Mouse (Mus musculus) neural tube, embryonic 14.5 days (tissue): Measurements from ENCODE around the gene Itpr3. TPM values are rescaled to one million over a fixed set of nuclear protein-coding genes. Genes with fewer than 3 reads are reported as not detected.
A peak's percentile ranks its signal among the peaks of the same experiment; 100 is the strongest.

Experiments
- ATAC-seq: fragments of 200-750 bp; cut with Nextera tagmentation; 2 replicates; pipeline ENCODE4 v1.8.0; 2017; ENCODE audit warnings: low read depth, mild to moderate bottlenecking, moderate TSS enrichment, moderate library complexity
- H3K27ac ChIP-seq: fragments of 300-500 bp; sonication (generic); 2 replicates; pipeline ENCODE4 v1.5.1; 2014; ENCODE audit warnings: low read depth, mild to moderate bottlenecking, control low read depth, low read length, moderate library complexity, mixed read lengths
- H3K27me3 ChIP-seq: fragments of 300-500 bp; sonication (generic); 2 replicates; pipeline ENCODE4 v1.6.1; 2014; ENCODE audit warnings: low read length; ENCODE audit not compliant: control insufficient read depth, insufficient read depth
- H3K36me3 ChIP-seq: fragments of 300-500 bp; sonication (generic); 2 replicates; pipeline ENCODE4 v1.6.1; 2014; ENCODE audit warnings: low read length, mixed read lengths; ENCODE audit not compliant: control insufficient read depth, insufficient read depth
- H3K4me1 ChIP-seq: fragments of 300-500 bp; sonication (generic); 2 replicates; pipeline ENCODE4 v1.6.1; 2014; ENCODE audit warnings: low read length; ENCODE audit not compliant: control insufficient read depth, insufficient read depth
- H3K4me2 ChIP-seq: fragments of 300-500 bp; sonication (generic); 2 replicates; pipeline ENCODE4 v1.6.1; 2014; ENCODE audit warnings: mild to moderate bottlenecking, low read depth, low read length, control low read depth
- H3K4me3 ChIP-seq: fragments of 300-500 bp; sonication (generic); 2 replicates; pipeline ENCODE4 v1.5.1; 2014; ENCODE audit warnings: low read depth, low read length, control low read depth, mixed read lengths
- H3K9ac ChIP-seq: fragments of 300-500 bp; sonication (generic); replicated peaks from 2 replicates; pipeline ENCODE4 v1.6.1; 2014; ENCODE audit warnings: low read depth, mild to moderate bottlenecking, control low read depth, low read length, mixed read lengths
- H3K9me3 ChIP-seq: fragments of 300-500 bp; sonication (generic); 2 replicates; pipeline ENCODE4 v1.6.1; 2016; ENCODE audit warnings: low read length; ENCODE audit not compliant: control insufficient read depth
- WGBS: fragments of 180-500 bp; shearing (Covaris S2); extraction: QIAGEN DNeasy Blood & Tissue Kit; methylation state at CpG from one replicate; pipeline ENCODE4 v1.1.7; 2014; 5-methylcytosine and 5-hydroxymethylcytosine counted together
- polyA plus RNA-seq: library from polyadenylated mRNA; unstranded; fragments of >200 nt; fragmentation: Nextera tagmentation; extraction: Ambion mirVana; gene quantifications from 2 replicates; pipeline ENCODE4 v1.2.1, GENCODE M21; 2014

Itpr3 gene
- polyA plus RNA-seq, 1 experiment from 2014 or later = 0.50 TPM

DNA sequence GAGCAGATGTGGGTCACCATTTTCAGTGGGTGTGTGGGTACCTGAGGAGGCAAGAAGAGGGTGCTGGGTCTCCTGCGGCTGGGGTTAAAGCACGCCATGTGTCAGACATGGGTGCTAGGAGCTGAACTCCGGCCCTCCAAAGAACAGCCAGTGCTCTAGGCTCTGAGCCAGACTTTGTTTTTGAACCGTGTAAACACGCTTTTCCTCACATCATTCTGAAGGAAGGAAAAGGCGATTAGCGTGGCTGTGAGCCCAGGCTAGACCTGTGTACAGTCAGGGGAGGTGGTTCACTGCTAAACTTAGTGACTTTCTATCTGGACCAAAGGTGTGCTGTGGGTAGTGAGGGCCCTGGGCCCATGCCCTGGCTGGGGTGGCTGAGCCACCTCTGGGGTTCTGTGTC, 53.0 kb downstream of the Itpr3 start:
- ATAC-seq = no peak
- H3K4me3 ChIP-seq = no peak overlapping the region
- H3K27me3 ChIP-seq = no peaks in the 10 kb centered on the region
- H3K4me2 ChIP-seq = no peak overlapping the region
- H3K9me3 ChIP-seq = no peaks in the 10 kb centered on the region
- no peak overlapping the region for H3K27ac ChIP-seq
- WGBS = 96% methylated on average over 7 of the region's 7 CpGs
- no peak overlapping the region for H3K9ac ChIP-seq
- no peaks in the 10 kb centered on the region for H3K36me3 ChIP-seq
- H3K4me1 ChIP-seq = no peaks in the 10 kb centered on the region

DNA sequence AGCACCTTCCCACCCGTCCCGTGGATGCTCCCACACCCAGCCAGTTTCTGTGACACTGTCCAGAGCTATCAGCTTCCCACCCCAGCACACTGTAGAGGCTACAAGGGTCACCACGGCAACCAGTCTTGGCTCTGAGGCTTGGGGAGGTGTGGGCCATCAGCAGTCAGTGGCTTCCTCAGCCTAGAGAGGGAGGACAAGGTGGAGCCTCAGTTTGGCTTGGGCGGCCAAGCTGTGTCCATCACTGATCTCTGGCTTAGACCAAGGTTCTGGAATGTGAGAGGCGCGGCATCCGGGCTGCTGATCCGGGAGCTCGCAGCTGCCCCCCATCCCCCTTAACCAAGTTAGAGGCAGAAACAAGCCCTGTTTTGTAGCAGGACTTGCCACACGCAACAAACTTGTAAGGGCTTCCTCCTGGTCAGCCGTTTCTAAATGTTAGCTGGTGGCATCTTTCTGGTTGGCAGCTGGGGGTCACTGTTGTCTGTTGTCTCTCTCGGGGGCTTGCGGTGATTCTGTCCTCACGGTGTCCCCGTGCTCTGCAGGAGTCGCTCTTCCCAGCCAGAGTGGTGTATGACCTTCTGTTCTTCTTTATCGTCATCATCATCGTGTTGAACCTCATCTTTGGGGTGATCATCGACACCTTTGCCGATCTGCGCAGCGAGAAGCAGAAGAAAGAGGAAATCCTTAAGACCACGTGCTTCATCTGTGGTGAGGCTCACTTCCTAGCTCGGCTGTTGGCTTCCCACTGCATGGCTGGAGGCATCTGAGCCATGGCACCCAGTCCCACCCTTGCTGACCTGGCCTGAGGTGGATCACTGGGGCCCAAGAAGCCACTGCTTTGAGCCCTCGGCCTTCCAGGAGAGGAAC, 61.8 kb downstream of the Itpr3 start:
- 90% methylated on average over 25 of the region's 25 CpGs for WGBS
- Histone ChIP-seq H3K4me3 (no peak overlapping the region), H3K36me3 (peaks cover 7% of the 10 kb centered on the region; the same call in 1 of the 2 replicates), H3K4me1 (peaks cover 14% of the 10 kb centered on the region; the same call in 1 of the 2 replicates), H3K27me3 (no peaks in the 10 kb centered on the region; the same call in 1 of the 2 replicates), H3K4me2 (no peak overlapping the region), H3K27ac (no peak overlapping the region), H3K9ac (no peak overlapping the region), H3K9me3 (no peaks in the 10 kb centered on the region)
- no peak for ATAC-seq

DNA sequence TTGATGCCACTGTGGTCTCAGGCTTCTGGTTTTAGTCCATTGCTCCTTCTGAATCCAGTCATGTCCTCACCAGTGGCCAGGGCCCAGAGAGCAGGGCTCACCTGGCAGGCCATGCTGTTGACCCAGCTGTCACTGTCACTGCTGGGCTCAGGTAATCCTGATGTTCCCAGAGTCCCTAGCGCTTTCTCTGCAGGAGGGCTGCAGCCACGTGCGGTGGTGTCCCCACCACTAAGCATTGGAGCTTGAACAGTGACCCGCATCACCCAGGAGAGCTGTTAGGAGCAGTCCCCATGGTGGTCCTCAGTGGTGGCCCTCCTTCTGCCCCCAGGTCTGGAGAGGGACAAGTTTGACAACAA, 62.4 kb downstream of the Itpr3 start:
- Histone ChIP-seq H3K4me3 (no peak overlapping the region), H3K4me2 (no peak overlapping the region), H3K4me1 (peaks cover 14% of the 10 kb centered on the region; the same call in 1 of the 2 replicates), H3K9ac (no peak overlapping the region), H3K36me3 (peaks cover 7% of the 10 kb centered on the region; the same call in 1 of the 2 replicates), H3K9me3 (no peaks in the 10 kb centered on the region), H3K27ac (no peak overlapping the region), H3K27me3 (no peaks in the 10 kb centered on the region; the same call in 1 of the 2 replicates)
- no peak for ATAC-seq
- WGBS = 86% methylated on average over 4 of the region's 4 CpGs

DNA sequence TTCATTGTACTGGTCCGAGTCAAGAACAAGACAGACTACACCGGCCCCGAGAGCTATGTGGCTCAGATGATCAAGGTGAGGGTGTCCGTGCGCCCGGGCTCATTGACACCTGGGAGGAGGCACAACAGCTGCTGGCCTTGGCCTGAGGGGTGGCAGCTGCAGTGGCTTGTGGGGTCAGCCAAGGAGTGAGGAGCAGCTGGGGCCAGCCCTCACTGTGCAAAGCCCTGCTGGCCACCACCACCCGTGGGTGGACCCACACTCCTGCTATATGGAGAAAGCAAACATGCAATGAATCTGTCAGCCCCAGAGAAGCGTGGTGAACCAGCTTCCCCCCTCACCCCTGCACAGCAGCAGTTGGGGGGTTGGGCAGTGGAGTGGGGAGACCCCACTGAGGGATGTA, 62.9 kb downstream of the Itpr3 start:
- no peaks in the 10 kb centered on the region for H3K9me3 ChIP-seq
- H3K4me2 ChIP-seq = no peak overlapping the region
- H3K4me1 ChIP-seq = peaks cover 14% of the 10 kb centered on the region; the same call in 1 of the 2 replicates
- 65% methylated on average over 8 of the region's 8 CpGs for WGBS
- H3K4me3 ChIP-seq = no peak overlapping the region
- H3K27me3 ChIP-seq = no peaks in the 10 kb centered on the region; the same call in 1 of the 2 replicates
- no peak overlapping the region for H3K27ac ChIP-seq
- ATAC-seq = no peak
- no peak overlapping the region for H3K9ac ChIP-seq
- peaks cover 7% of the 10 kb centered on the region; the same call in 1 of the 2 replicates for H3K36me3 ChIP-seq

DNA sequence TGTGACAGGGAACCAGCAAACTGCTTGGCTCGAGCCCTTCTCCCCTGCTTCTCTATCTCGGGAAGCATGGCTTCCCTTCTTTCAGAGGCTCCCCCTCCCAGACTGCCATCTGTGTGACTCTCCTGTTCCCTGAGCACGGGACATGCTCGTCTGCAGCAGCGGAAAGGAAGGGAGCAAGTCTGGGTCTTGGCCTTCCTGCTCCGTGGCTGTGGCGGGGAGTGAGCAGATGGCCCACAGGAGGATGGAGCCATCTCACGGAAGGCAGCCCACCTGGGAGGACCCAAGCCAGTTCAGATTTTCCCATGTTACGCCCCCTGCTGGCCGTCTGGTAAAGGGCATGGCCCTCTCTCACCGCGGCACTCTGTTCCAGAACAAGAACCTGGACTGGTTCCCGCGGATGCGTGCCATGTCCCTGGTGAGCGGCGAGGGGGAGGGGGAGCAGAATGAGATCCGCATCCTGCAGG, 63.5 kb downstream of the Itpr3 start:
- Histone ChIP-seq H3K4me2 (no peak overlapping the region), H3K9ac (0 out of 2 replicates have a peak overlapping the region, but pooled peaks have one; percentile 8), H3K27ac (no peak overlapping the region), H3K4me1 (peaks cover 14% of the 10 kb centered on the region; the same call in 1 of the 2 replicates), H3K27me3 (no peaks in the 10 kb centered on the region; the same call in 1 of the 2 replicates), H3K9me3 (no peaks in the 10 kb centered on the region), H3K36me3 (peaks cover 7% of the 10 kb centered on the region; the same call in 1 of the 2 replicates), H3K4me3 (no peak overlapping the region)
- ATAC-seq = no peak
- 9% methylated on average over 18 of the region's 18 CpGs for WGBS

DNA sequence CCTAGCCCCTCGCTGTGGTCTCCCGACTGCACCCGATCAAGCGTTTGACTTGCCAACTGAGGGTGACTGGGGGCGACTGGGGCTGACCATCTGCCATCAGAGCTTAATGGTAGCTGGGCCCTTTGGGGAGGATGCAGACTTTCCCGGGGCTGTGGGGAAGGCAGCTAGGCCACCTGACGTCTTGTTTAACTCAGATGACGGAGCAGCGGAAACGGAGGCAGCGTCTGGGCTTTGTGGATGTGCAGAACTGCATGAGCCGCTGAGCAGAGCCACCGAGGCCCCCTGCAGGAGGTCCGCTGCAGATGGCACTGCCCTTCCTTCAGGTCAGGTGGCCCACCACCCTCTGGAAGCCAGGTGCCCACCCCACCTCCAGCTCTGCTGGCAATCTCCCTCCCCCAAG, 64.2 kb downstream of the Itpr3 start:
- Histone ChIP-seq H3K4me1 (peaks cover 14% of the 10 kb centered on the region; the same call in 1 of the 2 replicates), H3K9me3 (no peaks in the 10 kb centered on the region), H3K27me3 (no peaks in the 10 kb centered on the region; the same call in 1 of the 2 replicates), H3K4me3 (no peak overlapping the region), H3K27ac (no peak overlapping the region), H3K36me3 (peaks cover 7% of the 10 kb centered on the region; the same call in 1 of the 2 replicates), H3K9ac (no peak overlapping the region), H3K4me2 (no peak overlapping the region)
- no peak for ATAC-seq
- 36% methylated on average over 14 of the region's 14 CpGs for WGBS

DNA sequence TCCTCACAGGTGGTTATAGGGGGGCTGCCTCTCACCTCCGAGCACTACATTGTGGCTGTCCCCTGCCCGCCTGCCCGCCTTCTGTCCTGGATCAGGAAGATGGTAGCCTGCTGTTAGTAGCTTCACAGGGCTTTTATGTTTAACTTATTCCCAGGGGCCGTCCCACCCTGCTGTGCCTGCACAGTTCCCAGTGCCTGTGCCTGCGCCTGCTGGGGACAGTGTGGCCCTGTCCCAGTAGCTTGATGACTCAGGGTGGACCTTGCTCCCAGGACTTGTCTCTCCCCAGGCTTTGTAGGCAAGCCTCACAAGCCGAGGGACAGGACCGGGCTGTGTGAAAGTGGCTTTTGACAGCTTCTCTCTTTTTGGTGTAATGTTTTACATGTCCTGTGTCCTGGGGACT, 64.7 kb downstream of the Itpr3 start:
- no peak for ATAC-seq
- H3K4me2 ChIP-seq = no peak overlapping the region
- H3K4me1 ChIP-seq = peaks cover 16% of the 10 kb centered on the region; the same call in 1 of the 2 replicates
- 75% methylated on average over 7 of the region's 7 CpGs for WGBS
- H3K9ac ChIP-seq = no peak overlapping the region
- H3K9me3 ChIP-seq = no peaks in the 10 kb centered on the region
- no peak overlapping the region for H3K27ac ChIP-seq
- H3K4me3 ChIP-seq = no peak overlapping the region
- peaks cover 7% of the 10 kb centered on the region; the same call in 1 of the 2 replicates for H3K36me3 ChIP-seq
- no peaks in the 10 kb centered on the region; the same call in 1 of the 2 replicates for H3K27me3 ChIP-seq

DNA sequence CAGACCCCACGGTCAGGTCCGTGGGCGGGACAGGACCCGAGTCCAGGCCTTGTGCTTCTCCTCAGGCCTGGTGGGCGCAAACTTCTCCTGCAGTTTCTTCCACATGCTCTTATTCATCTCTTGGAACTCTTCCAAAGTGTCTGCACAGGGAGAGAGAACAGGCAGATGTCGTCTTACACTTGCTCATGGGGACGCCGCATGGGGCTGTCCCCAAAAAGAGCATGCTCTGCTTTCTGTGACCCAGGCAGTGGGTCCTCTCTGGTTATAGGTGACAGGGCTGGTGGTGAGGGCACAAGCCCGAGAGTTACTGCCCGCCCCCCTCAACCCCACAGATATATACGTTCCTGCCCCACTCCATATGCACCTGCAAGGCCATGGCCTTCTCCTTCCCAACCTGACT, 65.6 kb downstream of the Itpr3 start:
- no peak for ATAC-seq
- H3K9ac ChIP-seq = no peak overlapping the region
- no peaks in the 10 kb centered on the region for H3K9me3 ChIP-seq
- peaks cover 7% of the 10 kb centered on the region; the same call in 1 of the 2 replicates for H3K36me3 ChIP-seq
- H3K27ac ChIP-seq = no peak overlapping the region
- no peak overlapping the region for H3K4me3 ChIP-seq
- WGBS = 79% methylated on average over 11 of the region's 11 CpGs
- H3K4me2 ChIP-seq = no peak overlapping the region
- H3K27me3 ChIP-seq = no peaks in the 10 kb centered on the region; the same call in 1 of the 2 replicates
- peaks cover 19% of the 10 kb centered on the region; the same call in 1 of the 2 replicates for H3K4me1 ChIP-seq

DNA sequence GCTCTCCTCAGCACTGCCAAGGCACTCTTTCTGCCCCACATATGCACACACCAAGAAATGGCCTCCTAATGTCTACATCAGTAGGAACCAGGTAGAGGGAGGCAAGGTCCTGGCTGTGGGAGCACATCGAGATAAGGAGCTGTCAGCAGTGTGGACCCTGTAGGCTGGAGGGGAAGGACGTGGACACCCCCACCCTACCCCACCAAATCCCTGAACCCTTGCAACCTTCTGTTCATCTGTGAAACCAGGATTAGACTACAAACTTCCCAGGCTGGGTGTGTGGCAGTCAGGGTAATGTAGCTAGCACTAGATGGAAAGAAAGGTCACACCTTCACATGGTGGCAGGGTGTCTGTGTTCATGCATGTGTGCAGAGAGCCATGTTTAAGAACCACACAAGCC, 66.0 kb downstream of the Itpr3 start:
- no peak overlapping the region for H3K9ac ChIP-seq
- H3K4me3 ChIP-seq = no peak overlapping the region
- H3K27me3 ChIP-seq = no peaks in the 10 kb centered on the region; the same call in 1 of the 2 replicates
- 89% methylated on average over 2 of the region's 2 CpGs for WGBS
- H3K27ac ChIP-seq = no peak overlapping the region
- H3K4me1 ChIP-seq = peaks cover 22% of the 10 kb centered on the region; the same call in 1 of the 2 replicates
- no peaks in the 10 kb centered on the region for H3K9me3 ChIP-seq
- no peak for ATAC-seq
- no peak overlapping the region for H3K4me2 ChIP-seq
- H3K36me3 ChIP-seq = peaks cover 7% of the 10 kb centered on the region; the same call in 1 of the 2 replicates
